ENCODE assay signal across 10 mouse cellular contexts in the genomic region with DNA sequence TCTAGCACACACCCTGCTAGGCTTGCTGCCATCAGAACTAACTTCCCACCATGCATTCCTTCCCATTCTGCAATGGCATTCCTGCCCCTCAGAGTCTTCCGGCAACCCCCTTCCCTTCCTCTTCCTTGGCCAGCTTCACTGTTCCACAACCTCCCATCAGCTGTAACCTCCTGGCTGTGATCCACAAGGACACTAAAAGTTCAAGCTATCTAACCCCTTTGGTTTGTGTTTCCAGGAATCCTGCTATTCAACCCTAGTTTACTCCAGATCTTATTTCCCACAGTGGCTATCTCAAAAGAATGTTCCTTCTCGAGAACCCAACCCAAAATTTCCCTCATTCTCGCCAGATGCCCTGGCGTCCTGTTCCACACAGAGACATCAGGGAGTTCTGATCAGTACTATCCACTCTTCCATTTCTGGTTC.
DNase-seq lines count a peak whose midpoint lies in the region; ATAC-seq lines count a peak whose summit lies in the region.
"Had no signal": no experiment of that assay in that cellular context is flagged by ENCODE, and none has a peak within 500 bp of the region (broad histone marks: within the 10 kb centered on the region; RNA-seq: fewer than 3 reads in every experiment).

No protein-coding gene starts in this region.

- no peaks in the 10 kb centered on the region for H3K36me3 ChIP-seq in kidney, embryonic 14.5 days (ENCODE audit: control insufficient read depth, insufficient read depth, low read length)
- H3K36me3 ChIP-seq in forebrain, embryonic 11.5 days (ENCODE audit: control insufficient read depth, insufficient read depth, low read length) = no peaks in the 10 kb centered on the region
- H3K36me3 ChIP-seq in midbrain, embryonic 13.5 days = no peaks in the 10 kb centered on the region
- H3K36me3 ChIP-seq: forebrain, embryonic 10.5 days had no signal

- H3K27me3 ChIP-seq in kidney, embryonic 14.5 days (ENCODE audit: control insufficient read depth, insufficient read depth, low read length) = no peaks in the 10 kb centered on the region
- H3K27me3 ChIP-seq in forebrain, embryonic 11.5 days (ENCODE audit: control insufficient read depth, insufficient read depth, low read length) = no peaks in the 10 kb centered on the region
- H3K27me3 ChIP-seq in midbrain, embryonic 13.5 days = no peaks in the 10 kb centered on the region

- intact Hi-C loops in gastrocnemius, postnatal 36 days (cut with DNase I) = no loop called here

- DNase-seq in kidney, adult 11 months = peak; percentile 11
- DNase-seq in gastrocnemius, postnatal 36 days = peak; percentile 25 to 28
- peak; percentile 28 for DNase-seq in kidney, adult 9 months
- DNase-seq in lung, postnatal 25 days (ENCODE audit: low spot score) = peak; percentile 70
- DNase-seq in spleen, postnatal 14 days (ENCODE audit: low spot score in 2 of 2) = no peak
- no peak for DNase-seq in forebrain, embryonic 11.5 days (ENCODE audit: low spot score)

- H3K9me3 ChIP-seq in kidney, embryonic 14.5 days (ENCODE audit: control insufficient read depth, low read length) = no peaks in the 10 kb centered on the region
- H3K9me3 ChIP-seq in forebrain, embryonic 11.5 days (ENCODE audit: control insufficient read depth, low read length) = no peaks in the 10 kb centered on the region
- no peaks in the 10 kb centered on the region for H3K9me3 ChIP-seq in midbrain, embryonic 13.5 days
- H3K9me3 ChIP-seq: forebrain, embryonic 10.5 days had no signal

- no peak overlapping the region for H3K4me3 ChIP-seq in kidney, embryonic 14.5 days (ENCODE audit: low read length)
- H3K4me3 ChIP-seq in forebrain, embryonic 11.5 days (ENCODE audit: low read depth, low read length) = no peak overlapping the region
- no peak overlapping the region for H3K4me3 ChIP-seq in midbrain, embryonic 13.5 days (replicated peaks)
- H3K4me3 ChIP-seq: forebrain, embryonic 10.5 days had no signal

- no peak overlapping the region for H3K4me2 ChIP-seq in kidney, embryonic 14.5 days (replicated peaks; ENCODE audit: low read depth, low read length)
- H3K4me2 ChIP-seq in forebrain, embryonic 11.5 days (ENCODE audit: low read depth, low read length, severe bottlenecking) = no peak overlapping the region
- H3K4me2 ChIP-seq in midbrain, embryonic 13.5 days (replicated peaks) = no peak overlapping the region

- ATAC-seq in kidney, embryonic 14.5 days (ENCODE audit: low FRiP score, low TSS enrichment) = no peak
- ATAC-seq in forebrain, embryonic 11.5 days (replicated peaks; ENCODE audit: low FRiP score) = no peak
- no peak for ATAC-seq in midbrain, embryonic 13.5 days
- ATAC-seq: hindbrain, embryonic 16.5 days had no signal

- no peak overlapping the region for H3K27ac ChIP-seq in kidney, embryonic 14.5 days (ENCODE audit: low read depth, low read length)
- no peak overlapping the region for H3K27ac ChIP-seq in forebrain, embryonic 11.5 days (ENCODE audit: low read depth, low read length)
- no peak overlapping the region for H3K27ac ChIP-seq in midbrain, embryonic 13.5 days
- H3K27ac ChIP-seq: forebrain, embryonic 10.5 days had no signal

- 79% methylated on average over 4 of the region's 4 CpGs for WGBS in kidney, embryonic 14.5 days
- 86% methylated on average over 4 of the region's 4 CpGs for WGBS in forebrain, embryonic 11.5 days
- 90% methylated on average over 4 of the region's 4 CpGs for WGBS in midbrain, embryonic 13.5 days

- H3K9ac ChIP-seq in kidney, embryonic 14.5 days (ENCODE audit: low read depth, low read length) = no peak overlapping the region
- H3K9ac ChIP-seq in forebrain, embryonic 11.5 days (ENCODE audit: low read length) = no peak overlapping the region
- no peak overlapping the region for H3K9ac ChIP-seq in midbrain, embryonic 13.5 days (replicated peaks)

- 0 out of 2 replicates have a peak, but pooled peaks cover 4% of the 10 kb centered on the region for H3K4me1 ChIP-seq in kidney, embryonic 14.5 days (ENCODE audit: control insufficient read depth, insufficient read depth, low read length)
- H3K4me1 ChIP-seq in forebrain, embryonic 11.5 days (replicated peaks; ENCODE audit: control insufficient read depth, insufficient read depth, low read length) = no peaks in the 10 kb centered on the region
- H3K4me1 ChIP-seq in midbrain, embryonic 13.5 days (replicated peaks) = no peaks in the 10 kb centered on the region

Comparison
In these comparisons a context has a peak if more than half of its experiments do, and no peak if none do; other contexts are left out.
1. DNase-seq: peak in kidney, adult 11 months (single experiment), gastrocnemius, postnatal 36 days (2 of 2), kidney, adult 9 months (single experiment) and lung, postnatal 25 days (single experiment); none in spleen, postnatal 14 days (0 of 2) and forebrain, embryonic 11.5 days (single experiment).